Mouse (Mus musculus): Measurements from ENCODE around the gene Nipsnap2.
"Not testable (repeated sequence)": the region's sequence is repeated elsewhere in the genome, so short reads cannot be mapped to it uniquely, and the experiment has no call there.

The Nipsnap2 gene

GRCm38 (mm10) chr5:129761865-129762540 lies 37.1 kb downstream of the Nipsnap2 start:
- DNase-seq = peak; percentile 45

GRCm38 (mm10) chr5:129770443-129771355 lies 45.8 kb downstream of the Nipsnap2 start:
- no peak for DNase-seq

GRCm38 (mm10) chr5:129772433-129772832 lies 47.6 kb downstream of the Nipsnap2 start:
- no peak for DNase-seq

GRCm38 (mm10) chr5:129773330-129773729 lies 48.5 kb downstream of the Nipsnap2 start:
- DNase-seq = not testable (repeated sequence)

GRCm38 (mm10) chr5:129774661-129775060 lies 49.8 kb downstream of the Nipsnap2 start:
- DNase-seq = no peak

- no peak for DNase-seq
These were observed 53.6 kb downstream of the Nipsnap2 start for GRCm38 (mm10) chr5:129778348-129778995.

GRCm38 (mm10) chr5:129778996-129779716 lies 54.3 kb downstream of the Nipsnap2 start:
- peak; percentile 81 for DNase-seq

GRCm38 (mm10) chr5:129780131-129780530 lies 55.3 kb downstream of the Nipsnap2 start:
- no peak for DNase-seq

- DNase-seq = no peak
These were observed 57.3 kb downstream of the Nipsnap2 start for GRCm38 (mm10) chr5:129782211-129782610.

- no peak for DNase-seq
These were observed 60.5 kb downstream of the Nipsnap2 start for GRCm38 (mm10) chr5:129785235-129785870.

- no peak for DNase-seq
These were observed 61.3 kb downstream of the Nipsnap2 start for GRCm38 (mm10) chr5:129786161-129786560.

GRCm38 (mm10) chr5:129786818-129787790 lies 62.2 kb downstream of the Nipsnap2 start, which contains the start of gene Psph:
Gene Psph (minus strand): TSS chr5:129787449.
- DNase-seq = peak; percentile 96

- no peak for DNase-seq
These were observed 63.1 kb downstream of the Nipsnap2 start for GRCm38 (mm10) chr5:129787818-129788593.

- DNase-seq = not testable (repeated sequence)
These were observed 65.7 kb downstream of the Nipsnap2 start for GRCm38 (mm10) chr5:129790591-129790990.

Data from cerebellum, adult 9-11 months (tissue).